Mouse (Mus musculus): ENCODE results near the gene Pgm3.
A peak's percentile ranks its signal among the peaks of the same experiment; 100 is the strongest.
"Not testable (repeated sequence)": the region's sequence is repeated elsewhere in the genome, so short reads cannot be mapped to it uniquely, and the experiment has no call there.

The Pgm3 gene

DNA sequence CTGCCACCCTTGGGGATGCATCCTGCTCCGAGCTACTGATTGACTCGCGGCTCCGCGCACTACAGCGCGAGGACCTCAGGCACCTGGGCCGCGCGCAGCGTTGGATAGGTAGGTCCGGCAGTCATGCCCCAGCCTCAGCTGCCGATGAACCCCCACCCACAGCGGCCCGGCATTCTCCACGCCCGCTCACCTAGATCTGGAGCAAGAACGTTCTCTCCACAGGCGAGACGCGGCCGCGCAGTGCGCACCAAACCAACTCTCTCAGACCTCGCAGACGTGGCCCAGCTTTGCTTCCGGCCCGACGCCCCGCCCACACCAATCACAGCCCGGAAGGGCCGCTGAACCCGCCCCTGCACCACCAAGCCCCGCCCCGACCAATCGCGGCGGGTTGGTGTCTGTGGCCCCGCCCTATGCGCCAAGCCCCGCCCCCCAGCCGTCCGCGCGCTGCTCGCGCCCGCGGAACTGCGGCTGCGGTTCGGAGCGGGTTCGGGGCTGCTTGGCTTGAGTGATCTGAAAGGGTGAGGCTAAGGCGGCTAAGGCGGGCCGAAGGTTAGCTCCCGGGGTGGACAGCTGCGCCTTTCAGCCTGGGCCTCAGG, at the start of gene Pgm3, which contains the start of gene Rwdd2a:
TSS of gene Pgm3 (minus strand) at position 303 of the 596 bp plus-strand sequence.
TSS of gene Rwdd2a (plus strand) at position 452 of the 596 bp plus-strand sequence.
- peak; percentile 96 for DNase-seq

DNA sequence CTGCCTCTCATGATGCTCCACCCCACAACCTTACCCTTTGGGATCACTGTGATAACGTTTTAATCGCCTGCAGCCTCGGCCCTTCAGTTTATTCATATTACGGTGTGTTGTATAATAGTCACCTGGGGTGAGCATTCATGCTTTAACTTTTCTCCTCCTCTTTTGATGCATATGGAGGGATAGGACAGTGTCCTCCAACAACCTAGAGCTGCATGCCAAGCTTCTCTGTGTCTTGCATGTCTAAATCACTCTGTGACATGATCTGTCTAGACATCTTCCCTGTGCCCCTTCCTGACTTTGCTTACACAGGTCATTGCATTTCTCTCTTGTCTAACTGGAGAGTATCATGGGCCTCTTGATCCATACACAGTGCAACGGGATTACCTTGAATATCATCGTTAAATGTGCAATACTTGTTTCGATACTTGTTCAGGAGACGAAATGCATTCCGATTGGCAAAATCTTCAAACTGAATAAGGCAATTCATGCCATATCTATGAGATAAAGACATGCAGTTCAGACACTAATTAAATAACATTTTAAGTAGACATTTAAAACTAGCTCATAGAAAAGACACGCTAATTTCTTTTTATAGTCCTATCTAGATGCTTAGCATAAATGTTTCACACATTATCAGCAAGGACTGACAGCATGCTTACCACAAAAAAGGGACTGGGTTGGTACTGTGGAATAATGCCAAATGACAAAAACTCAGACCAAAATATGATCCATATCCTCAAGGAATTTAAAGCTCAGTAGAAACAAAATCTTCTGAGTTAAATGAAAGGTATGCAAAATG, 47.9 kb upstream of the Pgm3 start:
- no peak for DNase-seq

DNA sequence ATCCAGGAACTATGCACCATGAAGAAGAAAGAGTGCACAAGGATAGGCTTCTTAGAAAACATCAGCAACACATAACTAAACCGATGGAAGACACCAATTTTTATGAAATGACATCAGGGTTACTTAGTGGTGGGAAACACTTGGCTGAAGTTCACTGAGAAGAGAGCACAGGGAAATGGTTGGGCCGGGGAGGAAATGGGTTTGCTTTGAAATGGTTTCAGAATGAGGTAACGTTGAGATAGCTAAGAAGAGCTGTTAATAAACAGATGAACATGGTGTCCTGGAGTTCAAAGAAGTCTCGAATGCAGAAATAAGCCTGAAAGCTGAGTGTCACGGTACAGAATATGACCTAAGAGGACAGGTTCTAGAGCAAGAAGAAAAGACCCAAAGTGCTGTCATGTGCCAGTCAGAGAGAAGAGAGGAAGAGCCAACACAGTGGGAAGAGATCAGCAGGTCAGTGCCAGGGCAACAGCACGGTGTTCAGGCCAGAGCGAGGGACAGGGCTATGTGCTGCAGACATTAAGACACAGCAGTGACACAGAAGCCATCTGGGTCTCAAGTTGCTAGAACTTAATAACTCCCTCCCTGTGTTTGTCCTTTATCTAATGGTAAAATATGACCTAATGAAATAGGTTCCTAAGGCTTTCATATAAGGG, 46.3 kb upstream of the Pgm3 start:
- DNase-seq = no peak

DNA sequence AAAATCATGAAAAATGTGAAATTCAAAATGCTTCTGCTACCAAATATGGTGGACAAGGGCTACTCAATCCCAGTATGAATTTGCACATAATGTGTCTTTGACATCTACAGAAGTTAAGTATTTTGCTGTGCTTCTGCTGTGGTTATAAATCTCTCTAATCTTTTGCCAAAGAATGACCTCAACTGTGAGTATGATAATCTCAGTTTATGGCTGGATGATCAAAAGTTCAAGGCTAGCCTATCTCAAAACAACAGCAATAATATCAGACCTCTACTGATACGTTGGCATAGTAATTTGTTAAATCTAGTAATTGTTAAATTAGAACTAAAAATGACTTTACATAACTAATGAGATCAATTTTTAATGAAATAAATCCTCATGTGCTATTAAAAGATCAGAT, 44.1 kb upstream of the Pgm3 start:
- no peak for DNase-seq

DNA sequence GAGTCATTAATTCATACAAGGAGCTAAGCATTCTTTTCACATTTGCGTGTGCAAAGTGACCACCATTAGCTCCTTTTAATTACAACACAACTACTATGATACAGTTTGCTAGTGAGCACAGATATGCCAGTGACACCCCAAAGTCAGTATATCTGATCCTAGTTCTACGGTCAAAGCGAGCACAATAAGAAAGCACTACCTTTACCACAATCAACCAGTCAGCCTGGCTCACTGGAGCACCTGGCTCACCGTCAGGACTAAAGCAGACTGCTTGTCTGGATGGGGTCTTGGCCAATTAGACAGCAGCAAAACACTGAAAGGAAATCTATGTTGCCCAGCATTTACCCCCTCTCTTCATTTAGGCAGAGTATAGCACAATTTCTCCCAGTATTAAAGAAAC, 40.4 kb upstream of the Pgm3 start:
- no peak for DNase-seq

DNA sequence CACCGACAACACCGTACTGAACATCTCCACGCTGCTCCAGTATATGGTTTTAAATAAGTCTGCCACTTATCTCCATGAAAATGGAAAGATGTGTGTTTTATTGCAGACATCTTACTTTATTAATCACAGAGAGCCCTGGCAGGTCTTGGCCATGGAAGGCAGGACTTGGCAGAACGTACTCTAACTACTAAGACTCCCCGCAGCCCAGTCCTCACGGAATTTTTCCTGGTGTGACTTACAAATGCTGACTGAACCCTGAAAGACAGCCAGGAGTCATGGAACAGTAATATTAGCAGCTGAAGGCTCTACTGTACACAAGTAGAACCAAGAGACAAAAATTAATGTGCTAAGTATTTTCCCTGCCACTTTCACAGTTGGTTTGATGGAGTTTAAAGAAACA, 34.1 kb upstream of the Pgm3 start:
- no peak for DNase-seq

DNA sequence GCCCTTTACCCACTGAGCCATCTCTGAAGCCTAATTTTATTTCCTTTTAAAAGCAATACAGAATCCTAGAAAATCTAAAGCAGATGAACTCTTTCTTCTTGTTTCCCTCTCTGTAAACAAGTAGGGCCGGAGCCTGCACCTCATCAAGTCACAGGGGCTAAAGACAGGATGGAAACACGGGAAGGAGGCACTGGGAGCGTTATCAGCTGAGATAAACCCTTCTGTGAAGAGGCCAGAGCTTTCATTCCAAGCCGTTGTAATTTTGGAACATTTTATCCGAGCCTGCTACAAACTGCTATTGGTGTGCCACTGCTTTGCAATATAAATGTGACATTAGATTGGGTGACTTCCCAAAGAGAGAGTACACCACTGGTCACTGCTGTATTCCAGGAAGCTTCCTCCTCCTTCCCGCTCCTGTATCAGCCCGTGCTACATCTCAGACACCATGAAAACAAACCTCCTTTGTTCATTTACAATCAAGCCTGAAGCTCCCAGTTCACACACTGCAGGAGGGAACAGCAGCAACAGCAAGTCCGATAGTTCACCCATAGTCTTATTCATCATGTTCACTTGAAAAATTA, 28.2 kb upstream of the Pgm3 start:
- DNase-seq = no peak

DNA sequence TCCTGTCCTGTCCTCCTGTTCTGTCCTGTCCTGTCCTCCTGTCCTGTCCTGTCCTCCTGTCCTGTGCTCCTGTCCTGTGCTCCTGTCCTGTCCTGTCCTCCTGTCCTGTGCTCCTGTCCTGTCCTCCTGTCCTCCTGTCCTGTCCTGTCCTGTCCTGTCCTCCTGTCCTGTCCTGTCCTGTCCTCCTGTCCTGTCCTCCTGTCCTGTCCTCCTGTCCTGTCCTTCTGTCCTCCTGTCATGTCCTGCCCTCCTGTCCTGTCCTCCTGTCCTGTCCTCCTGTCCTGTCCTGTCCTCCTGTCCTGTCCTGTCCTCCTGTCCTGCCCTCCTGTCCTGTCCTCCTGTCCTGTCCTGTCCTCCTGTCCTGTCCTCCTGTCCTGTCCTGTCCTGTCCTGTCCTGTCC, 25.3 kb upstream of the Pgm3 start:
- not testable (repeated sequence) for DNase-seq

DNA sequence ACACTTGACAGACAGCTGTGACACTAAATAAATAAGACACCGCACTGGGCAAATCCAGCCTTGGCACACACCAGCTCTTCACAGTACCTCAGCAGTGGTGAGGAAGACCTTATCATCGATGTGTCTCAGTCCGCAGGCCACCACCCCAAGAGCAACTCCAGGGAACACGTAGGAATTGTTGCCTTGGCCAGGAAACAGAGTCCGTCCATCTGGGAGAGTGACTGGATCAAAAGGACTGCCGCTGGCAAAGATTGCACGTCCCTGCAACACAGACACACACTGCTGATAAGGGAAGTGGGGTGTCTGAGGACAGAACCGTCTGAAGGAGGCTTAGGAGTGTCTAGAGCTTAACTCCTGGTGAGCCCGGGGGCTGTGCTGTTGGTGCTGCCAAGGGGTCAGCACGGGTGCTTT, 22.7 kb upstream of the Pgm3 start:
- DNase-seq = not testable (repeated sequence)

DNA sequence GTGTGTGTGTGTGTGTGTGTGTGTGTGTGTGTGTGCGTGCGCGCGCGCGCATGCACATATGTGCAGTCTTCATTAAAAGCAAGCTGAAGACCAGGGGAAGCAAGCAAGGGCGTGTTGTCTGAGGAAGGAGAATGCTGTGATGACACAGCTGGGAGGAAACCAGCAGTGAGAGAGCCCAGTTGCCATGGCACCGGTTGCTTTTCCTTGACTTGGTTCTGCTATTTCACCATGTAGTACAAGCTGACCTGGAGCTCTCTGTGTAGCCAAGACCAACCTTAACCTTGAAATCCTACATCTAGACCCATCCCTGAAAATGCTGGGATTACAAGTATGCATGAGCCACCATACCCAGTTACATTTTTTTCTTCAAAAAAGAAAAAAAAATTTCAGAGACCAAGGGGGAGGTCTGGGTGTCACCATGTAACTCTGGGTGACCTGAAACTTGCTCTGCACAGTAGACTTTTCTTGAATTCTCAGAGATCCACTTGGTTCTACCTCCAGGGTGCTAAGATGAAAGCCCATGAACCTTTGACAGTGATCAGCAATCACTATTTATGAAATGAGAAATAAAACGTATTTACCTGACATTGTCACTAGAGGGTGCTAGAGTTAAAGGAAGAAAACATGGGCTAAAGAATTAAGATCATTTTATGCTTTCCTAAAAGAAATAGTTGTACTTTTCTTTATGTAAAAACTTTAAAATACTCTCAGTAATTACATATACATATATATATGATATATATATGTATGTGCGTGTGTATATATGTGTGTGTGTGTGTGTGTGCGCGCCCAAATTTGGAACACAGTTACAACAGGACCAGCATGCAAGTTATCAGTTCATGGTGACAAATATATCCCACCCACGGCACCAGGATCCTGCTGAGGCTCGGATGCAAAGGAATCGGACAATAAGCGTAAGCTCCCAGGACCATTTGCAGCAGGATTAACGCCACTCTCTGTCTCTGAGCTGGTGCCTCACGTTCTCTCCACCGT, 21.3 kb upstream of the Pgm3 start:
- no peak for DNase-seq

DNA sequence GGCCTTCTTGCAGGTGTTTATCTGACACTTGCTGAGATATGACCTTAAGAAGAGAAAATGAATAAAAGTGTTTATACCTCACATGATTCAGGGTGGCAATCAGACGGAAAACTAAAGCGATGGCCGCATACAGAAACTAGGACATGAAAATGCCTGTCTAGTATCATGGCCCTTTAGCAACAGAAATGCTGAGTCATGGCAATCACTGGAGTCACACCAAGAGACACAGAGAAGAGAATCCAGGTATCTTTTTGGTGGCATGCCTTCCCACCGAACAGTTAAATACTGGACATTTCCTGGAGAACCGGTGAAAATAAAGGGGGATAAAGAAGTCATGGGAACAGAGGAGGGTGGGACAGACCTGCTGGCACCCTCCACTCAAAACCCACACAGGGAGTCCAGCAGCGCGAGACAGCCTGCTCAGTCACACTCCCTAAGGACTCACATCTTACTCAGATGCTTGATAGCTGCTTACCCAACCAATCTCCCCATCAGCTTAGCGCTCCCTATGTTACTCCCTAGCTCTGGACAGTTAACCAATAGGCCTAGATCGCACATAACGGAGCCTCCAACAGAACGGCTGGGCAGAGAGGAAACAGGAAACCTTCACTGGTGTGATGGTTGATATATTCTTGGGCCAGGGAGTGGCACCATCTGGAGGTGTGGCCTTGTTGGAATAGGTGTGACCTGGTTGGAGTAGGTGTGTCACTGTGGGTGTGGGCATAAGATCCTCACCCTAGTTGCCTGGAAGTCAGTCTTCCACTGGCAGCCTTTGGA, 15.6 kb upstream of the Pgm3 start:
- DNase-seq = no peak

DNA sequence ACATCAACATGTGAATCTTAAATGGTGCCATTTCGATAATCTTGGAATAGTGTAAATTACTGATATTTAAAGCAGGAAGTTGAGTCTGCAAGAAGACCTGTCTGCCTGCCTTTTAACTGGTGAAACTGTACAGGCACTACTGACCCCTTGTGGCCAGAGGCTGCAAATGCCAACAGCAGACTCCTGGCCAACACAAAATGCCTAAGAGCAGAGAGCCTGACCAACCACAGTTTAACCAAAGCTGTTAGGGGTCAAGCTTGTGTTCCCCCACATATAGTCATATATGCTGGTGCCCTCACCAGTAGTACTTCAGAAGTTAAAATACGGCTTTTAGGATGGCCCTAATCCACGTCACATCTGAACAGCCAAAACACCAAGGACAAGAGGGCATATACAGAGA, 12.1 kb upstream of the Pgm3 start:
- DNase-seq = peak; percentile 40

DNA sequence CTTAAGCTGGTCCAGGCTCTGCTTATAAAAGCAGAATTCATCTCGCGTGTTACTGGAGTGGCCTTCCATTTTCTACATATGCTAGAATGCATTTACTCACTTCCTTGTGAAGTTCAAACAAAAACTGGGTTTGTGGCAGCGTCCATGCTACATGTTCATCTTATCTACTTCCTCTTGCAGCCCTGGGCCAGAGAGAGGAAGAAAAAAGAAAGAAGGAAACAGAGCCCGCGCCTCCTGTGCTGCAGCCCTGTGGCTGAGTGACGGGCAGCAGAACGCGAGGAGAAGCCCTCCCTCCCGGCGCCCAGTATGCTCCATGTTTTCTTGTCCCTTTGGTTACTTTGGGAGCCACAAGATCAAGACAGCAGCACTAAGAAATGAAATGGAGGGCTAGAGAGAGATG, 8.0 kb upstream of the Pgm3 start:
- DNase-seq = no peak

DNA sequence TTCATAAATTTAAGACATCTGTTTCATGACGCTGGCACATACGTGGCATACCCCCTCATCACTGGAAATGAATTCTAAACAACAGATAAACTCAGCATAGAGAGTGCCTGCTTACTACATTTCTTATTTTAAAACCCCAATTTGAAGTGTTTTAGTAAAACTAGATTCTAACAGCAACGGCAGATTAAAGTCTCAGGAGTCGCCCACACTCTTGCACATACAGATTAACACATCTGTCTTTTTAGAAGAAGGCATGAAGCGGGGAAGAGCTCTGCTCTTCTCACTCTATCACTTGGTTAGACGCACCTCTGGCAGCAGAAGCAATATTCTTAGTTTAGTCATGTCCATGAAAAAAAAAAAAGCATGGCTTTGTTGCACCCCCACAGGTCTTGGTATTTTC, 3.5 kb upstream of the Pgm3 start:
- DNase-seq = no peak

DNA sequence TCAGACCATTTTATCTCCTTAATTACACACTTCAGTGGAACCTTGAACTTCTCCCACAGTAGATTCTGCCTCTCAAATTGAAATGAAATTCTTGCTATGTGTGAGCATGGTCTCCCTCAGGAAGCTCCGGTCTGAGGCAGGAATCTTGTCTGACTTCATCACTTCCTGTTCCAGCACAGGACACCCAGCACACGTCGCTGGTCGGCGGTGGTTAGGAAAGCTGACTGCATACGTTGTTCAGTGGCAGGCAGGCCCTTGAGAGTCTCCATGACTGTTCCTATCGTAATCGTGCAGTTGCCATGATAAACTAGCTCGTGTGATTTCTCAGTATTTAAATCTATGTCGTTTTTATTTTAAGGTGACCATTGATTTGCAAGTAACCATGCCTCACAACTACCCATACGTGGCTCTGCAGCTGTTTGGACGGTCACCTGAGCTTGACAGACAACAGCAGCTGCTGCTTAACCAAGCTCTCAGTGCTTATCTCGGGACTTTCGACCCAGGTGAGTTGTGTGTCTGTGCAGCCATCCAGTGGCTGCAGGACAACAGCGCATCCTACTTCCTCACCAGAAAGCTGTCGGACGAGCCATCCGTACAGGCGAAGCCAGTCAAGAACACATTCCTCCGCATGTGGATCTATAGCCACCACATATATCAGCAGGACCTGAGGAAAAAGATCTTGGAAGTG, 2.1 kb upstream of the Pgm3 start:
- no peak for DNase-seq

DNA sequence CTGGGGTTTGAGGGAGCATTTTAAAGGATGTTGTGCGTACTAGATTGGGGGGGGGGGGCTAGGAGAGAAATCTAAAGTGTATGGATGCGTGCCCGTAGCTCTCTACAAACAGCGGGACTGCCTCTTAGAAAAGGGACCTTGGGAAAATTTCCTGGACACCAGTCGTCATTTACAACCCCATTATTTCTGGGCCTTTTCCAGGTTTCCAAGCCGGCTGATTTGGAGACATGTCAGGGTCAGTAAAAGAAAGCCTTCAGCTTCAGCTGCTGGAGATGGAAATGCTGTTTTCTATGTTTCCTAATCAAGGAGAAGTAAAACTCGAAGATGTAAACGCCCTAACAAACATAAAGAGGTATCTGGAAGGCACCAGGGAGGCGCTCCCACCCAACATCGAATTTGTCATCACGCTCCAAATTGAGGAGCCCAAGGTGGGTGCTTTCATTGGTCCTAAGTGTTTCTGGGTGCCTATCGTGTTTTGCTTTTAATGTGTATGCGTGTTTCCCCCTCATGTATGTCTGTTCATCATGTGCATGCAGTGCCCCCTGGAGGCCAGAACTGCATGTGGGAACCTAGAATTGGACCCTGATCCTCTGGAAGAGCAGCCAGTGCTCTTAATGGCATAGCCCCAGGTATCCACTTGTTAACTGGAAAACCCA, 1.1 kb upstream of the Pgm3 start:
- DNase-seq = peak; percentile 75

DNA sequence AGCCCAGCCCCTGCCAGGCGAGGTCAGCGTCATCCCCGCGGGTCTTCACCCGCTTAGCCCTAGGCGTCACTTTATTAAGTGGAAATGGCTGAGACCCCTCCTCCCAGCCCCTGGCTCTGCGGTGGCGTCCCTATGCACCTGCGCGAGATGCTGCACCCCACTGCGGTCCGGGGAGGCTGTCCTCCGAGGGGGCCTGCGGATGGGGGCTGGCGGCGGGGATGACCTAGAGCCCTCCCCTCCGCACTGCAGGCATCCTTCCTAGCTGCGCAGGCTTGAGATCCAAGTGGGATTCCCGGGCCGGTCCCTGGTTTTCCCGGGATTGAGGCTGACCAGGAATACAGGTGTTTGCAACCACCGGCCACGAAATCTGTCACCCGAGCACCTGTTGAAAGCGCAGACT, 554 bp upstream of the Pgm3 start:
- no peak for DNase-seq

DNA sequence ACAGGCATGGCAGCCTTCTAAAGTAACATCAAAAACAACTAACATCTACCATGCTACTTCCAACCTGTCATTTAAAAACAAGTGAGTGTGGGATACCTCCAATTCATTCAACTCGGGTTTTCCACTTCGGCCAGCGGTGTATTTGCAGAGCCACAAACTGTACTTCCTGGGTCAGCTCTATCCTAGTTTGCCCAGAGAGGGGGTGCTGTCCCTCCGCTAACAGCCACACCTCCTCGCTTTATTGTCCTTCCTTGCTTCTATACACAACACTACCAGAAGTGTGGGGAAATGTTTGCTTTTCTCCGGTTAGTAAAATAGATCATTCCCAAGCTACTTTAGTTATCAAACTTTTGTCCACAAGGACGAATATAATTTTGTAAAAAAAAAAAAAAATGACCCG, 696 bp downstream of the Pgm3 start:
- DNase-seq = no peak

DNA sequence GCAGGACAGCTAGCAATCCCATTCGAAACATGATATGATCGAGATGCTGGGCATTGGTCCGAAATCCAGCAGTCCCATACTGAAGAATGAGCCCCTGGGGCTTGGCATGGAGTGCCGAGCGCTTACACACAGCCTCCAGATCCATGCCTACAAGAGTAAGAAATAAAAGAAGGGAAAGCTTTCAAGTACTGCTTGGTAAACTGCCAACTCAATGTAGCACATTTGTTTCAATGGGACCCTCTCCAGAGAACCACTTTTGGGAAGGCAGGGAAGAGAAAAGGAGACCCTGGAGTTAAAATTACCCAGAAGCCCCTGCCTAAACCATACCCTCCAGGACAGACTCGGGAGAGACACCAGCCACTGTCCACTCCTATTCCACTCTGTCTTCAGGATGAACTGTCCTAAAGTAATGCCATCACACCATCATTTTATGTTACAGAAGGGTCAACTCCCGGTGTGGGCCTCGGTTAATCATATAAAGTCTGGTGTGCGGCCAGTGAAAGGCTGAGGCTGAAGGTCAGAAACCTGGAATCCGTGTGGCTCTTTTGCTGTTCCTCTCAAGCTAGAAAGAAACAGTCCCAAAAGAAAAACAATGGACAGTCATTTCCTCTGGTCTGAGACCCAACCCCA, 1.3 kb downstream of the Pgm3 start:
- peak; percentile 29 for DNase-seq

DNA sequence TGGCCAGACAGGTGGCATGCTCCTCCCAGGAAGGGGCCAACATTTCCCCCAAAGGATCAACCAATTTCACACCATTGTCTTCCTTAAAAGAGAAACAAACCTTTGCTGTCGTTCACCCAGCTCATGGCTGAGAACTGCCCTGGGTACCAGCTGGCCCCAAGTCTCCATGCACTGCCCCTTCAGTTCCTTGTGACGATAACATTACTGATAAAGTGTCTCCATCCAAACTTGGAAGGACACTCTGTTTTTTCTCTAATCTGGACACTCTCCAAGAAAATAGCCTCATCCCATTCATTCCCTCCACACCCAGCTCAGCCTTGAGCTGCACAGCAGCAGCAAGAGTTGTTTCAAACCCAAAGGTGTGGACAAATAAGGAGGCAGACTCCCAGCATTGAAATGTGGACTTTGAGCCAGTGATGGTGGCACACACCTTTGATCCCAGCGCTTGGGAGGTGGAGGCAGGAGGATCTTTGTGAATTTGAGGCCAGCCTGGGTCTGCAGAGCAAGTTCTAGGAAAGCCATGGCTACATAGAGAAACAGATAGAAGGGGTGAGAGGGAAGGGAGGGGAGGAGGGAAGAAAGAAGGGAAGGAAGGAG, 2.2 kb downstream of the Pgm3 start:
- no peak for DNase-seq

Measured in cerebellum, adult 11-12 months (tissue).